Mouse (Mus musculus) small intestine, adult 2 months (tissue): ENCODE measurements at regions not wholly inside any gene's neighbourhood (a gene's known extent, or its start where the extent isn't known, plus 50 kb on each side); places are given as distances from the start of the nearest gene placed in this dataset.

ENCODE experiments used
- CTCF ChIP-seq: fragments of 200-500 bp; IDR thresholded peaks from 2 replicates; pipeline ENCODE4 v1.5.1; 2012; ENCODE audit warnings: low read depth, mild to moderate bottlenecking, control low read depth, inconsistent platforms, low read length, moderate library complexity, mixed read lengths; ENCODE audit not compliant: insufficient replicate concordance, insufficient read length; ENCODE audit errors: extremely low read depth
- POLR2A ChIP-seq: fragments of 200-500 bp; IDR thresholded peaks from 2 replicates; pipeline ENCODE4 v1.6.1; 2012; ENCODE audit warnings: low read depth, mild to moderate bottlenecking, control low read depth, inconsistent platforms, low read length, moderate library complexity

- TF ChIP-seq CTCF (no peak), POLR2A (no peak)
These were observed 229.7 kb downstream of the Cbln1 start for GRCm38 (mm10) chr8:87242681-87243080.
